Mouse (Mus musculus) hindbrain, postnatal 0 days (tissue): ENCODE results near the gene Nckap1l. TPM values are rescaled to one million over a fixed set of nuclear protein-coding genes. Genes with fewer than 3 reads are reported as not detected.

ENCODE experiments used
- ATAC-seq: fragments of 200-750 bp; cut with Nextera tagmentation; 2 replicates; pipeline ENCODE4 v1.8.0; 2017; ENCODE audit warnings: mild to moderate bottlenecking, moderate TSS enrichment, moderate library complexity
- DNase-seq: peaks from one replicate; pipeline ENCODE4 v3.0.0-alpha.2; 2015; ENCODE audit warnings: low spot score
- H3K27ac ChIP-seq: fragments of 300-500 bp; sonication (generic); 2 replicates; pipeline ENCODE4 v1.5.1; 2014; ENCODE audit warnings: mild to moderate bottlenecking
- H3K27me3 ChIP-seq: fragments of 300-500 bp; sonication (generic); 2 replicates; pipeline ENCODE4 v1.6.1; 2014; ENCODE audit warnings: low read length, mixed read lengths; ENCODE audit not compliant: insufficient read depth
- H3K36me3 ChIP-seq: fragments of 300-500 bp; sonication (generic); 2 replicates; pipeline ENCODE4 v1.6.1; 2014; ENCODE audit warnings: low read length, mixed read lengths; ENCODE audit not compliant: insufficient read depth
- H3K4me1 ChIP-seq: fragments of 300-500 bp; sonication (generic); 2 replicates; pipeline ENCODE4 v1.6.1; 2014; ENCODE audit warnings: antibody characterized with exemption, low read length, mixed read lengths; ENCODE audit not compliant: insufficient read depth
- H3K4me2 ChIP-seq: fragments of 300-500 bp; sonication (generic); 2 replicates; pipeline ENCODE4 v1.6.1; 2014; ENCODE audit warnings: low read depth, mild to moderate bottlenecking, low read length, moderate library complexity, mixed read lengths
- H3K4me3 ChIP-seq: fragments of 300-500 bp; sonication (generic); 2 replicates; pipeline ENCODE4 v1.5.1; 2014; ENCODE audit warnings: low read length
- H3K9ac ChIP-seq: fragments of 300-500 bp; sonication (generic); replicated peaks from 2 replicates; pipeline ENCODE4 v1.6.1; 2014; ENCODE audit warnings: mild to moderate bottlenecking, low read length, moderate library complexity, mixed read lengths
- H3K9me3 ChIP-seq: fragments of 300-500 bp; sonication (generic); 2 replicates; pipeline ENCODE4 v1.6.1; 2016; ENCODE audit warnings: low read length, mixed read lengths
- CTCF ChIP-seq: IDR thresholded peaks from 2 replicates; pipeline ENCODE4 v1.5.1; 2016; ENCODE audit warnings: antibody characterized with exemption, control low read depth, low read depth
- WGBS: fragments of 180-500 bp; shearing (Covaris S2); extraction: QIAGEN DNeasy Blood & Tissue Kit; methylation state at CpG from one replicate; pipeline ENCODE4 v1.1.7; 2014; 5-methylcytosine and 5-hydroxymethylcytosine counted together
- polyA plus RNA-seq: library from polyadenylated mRNA; unstranded; fragments of >200 nt; fragmentation: Nextera tagmentation; extraction: Ambion mirVana; gene quantifications from 2 replicates; pipeline ENCODE4 v1.2.1, GENCODE M21; 2015
- total RNA-seq: library from RNA; depleted of rRNA; stranded (reverse); fragments of >200 nt; gene quantifications from 2 replicates; pipeline ENCODE4 v1.2.3, GENCODE M21; 2014

Nckap1l gene
- total and polyA plus RNA-seq, 2 experiments from 2014 or later: 2.5 to 5.5 TPM

DNA sequence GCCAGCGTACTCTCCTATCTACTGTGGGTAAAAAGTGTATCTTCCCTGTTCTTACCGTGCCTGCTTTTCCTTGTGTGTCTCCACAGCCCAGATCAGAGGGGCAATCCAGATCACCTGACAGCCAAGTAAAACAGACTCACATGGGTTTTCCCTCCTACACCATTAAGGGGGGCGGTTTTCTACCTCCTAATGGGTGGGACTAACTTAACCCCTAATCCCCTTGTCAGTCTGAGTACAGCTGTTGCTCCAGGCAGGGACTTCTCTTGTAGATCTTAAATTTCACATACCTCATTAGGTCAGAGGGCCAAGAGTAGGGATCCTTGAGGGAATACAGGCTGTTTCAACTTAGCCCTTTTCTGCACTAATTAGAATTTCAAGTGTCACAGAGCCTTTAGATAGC lies 44.6 kb downstream of the Nckap1l start:
- H3K27ac ChIP-seq: no peak overlapping the region

DNA sequence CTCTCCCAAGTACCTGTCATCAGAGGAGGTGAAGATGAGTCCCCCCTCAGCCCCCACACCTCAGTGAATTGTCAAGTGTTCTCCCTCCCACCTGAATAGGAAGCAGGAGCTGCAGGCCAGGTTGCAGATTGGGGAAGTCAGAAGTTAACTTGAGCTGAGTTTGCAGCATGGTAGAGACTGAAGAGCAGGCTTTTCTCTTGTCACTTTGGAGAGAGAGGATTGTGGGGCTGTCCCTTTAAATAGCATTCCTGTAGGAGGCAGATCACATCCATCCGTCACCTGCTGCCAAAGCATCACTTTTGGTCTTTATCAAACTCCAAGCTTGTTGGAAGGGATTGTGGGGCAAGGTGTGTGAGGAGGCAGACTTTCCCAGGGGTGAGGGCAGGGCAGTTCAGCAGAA lies 47.1 kb downstream of the Nckap1l start:
- H3K4me2 ChIP-seq: no peak overlapping the region
- no peak overlapping the region for H3K9ac ChIP-seq
- 61% methylated on average over 1 of the region's 1 CpGs for WGBS
- H3K27ac ChIP-seq: no peak overlapping the region
- no peak overlapping the region for H3K4me3 ChIP-seq
- H3K9me3 ChIP-seq: no peaks in the 10 kb centered on the region
- H3K4me1 ChIP-seq: peaks cover 17% of the 10 kb centered on the region
- DNase-seq (no peak), ATAC-seq (no peak)
- H3K36me3 ChIP-seq: no peaks in the 10 kb centered on the region
- TF ChIP-seq CTCF: no peak
- H3K27me3 ChIP-seq: no peaks in the 10 kb centered on the region

More for the DNA sequence above, 44.6 kb downstream of the Nckap1l start:
- no peaks in the 10 kb centered on the region for H3K36me3 ChIP-seq
- H3K27me3 ChIP-seq: no peaks in the 10 kb centered on the region
- H3K9me3 ChIP-seq: no peaks in the 10 kb centered on the region
- peaks cover 4% of the 10 kb centered on the region for H3K4me1 ChIP-seq
- ATAC-seq: no peak
- WGBS: 53% methylated on average over 3 of the region's 3 CpGs
- no peak overlapping the region for H3K9ac ChIP-seq
- H3K4me2 ChIP-seq: no peak overlapping the region
- H3K4me3 ChIP-seq: no peak overlapping the region
- DNase-seq: no peak
- no peak for TF ChIP-seq CTCF

GRCm38 (mm10) chr15:103501186-103501585 lies 47.6 kb downstream of the Nckap1l start:
- Histone ChIP-seq H3K4me3 (no peak overlapping the region), H3K9ac (no peak overlapping the region), H3K9me3 (no peaks in the 10 kb centered on the region), H3K4me2 (no peak overlapping the region), H3K27ac (no peak overlapping the region), H3K36me3 (no peaks in the 10 kb centered on the region), H3K4me1 (peaks cover 18% of the 10 kb centered on the region), H3K27me3 (no peaks in the 10 kb centered on the region)
- TF ChIP-seq CTCF: no peak
- 64% methylated on average over 2 of the region's 2 CpGs for WGBS
- ATAC-seq (no peak), DNase-seq (no peak)

GRCm38 (mm10) chr15:103502435-103503250 lies 49.0 kb downstream of the Nckap1l start, which contains the start of gene Pde1b:
Pde1b (plus strand) TSS chr15:103503034.
- no peak for TF ChIP-seq CTCF
- Histone ChIP-seq H3K4me1 (peaks cover 21% of the 10 kb centered on the region; the same call in 1 of the 2 replicates), H3K9me3 (no peaks in the 10 kb centered on the region), H3K27me3 (no peaks in the 10 kb centered on the region), H3K27ac (peak within 1 kb of the TSS; percentile 62), H3K36me3 (no peaks in the 10 kb centered on the region), H3K9ac (peak within 1 kb of the TSS; percentile 83), H3K4me3 (peak within 1 kb of the TSS; percentile 67), H3K4me2 (peak within 1 kb of the TSS; percentile 92)
- DNase-seq (peak; percentile 72), ATAC-seq (peak; percentile 88)
- 2% methylated on average over 57 of the region's 63 CpGs for WGBS

DNA sequence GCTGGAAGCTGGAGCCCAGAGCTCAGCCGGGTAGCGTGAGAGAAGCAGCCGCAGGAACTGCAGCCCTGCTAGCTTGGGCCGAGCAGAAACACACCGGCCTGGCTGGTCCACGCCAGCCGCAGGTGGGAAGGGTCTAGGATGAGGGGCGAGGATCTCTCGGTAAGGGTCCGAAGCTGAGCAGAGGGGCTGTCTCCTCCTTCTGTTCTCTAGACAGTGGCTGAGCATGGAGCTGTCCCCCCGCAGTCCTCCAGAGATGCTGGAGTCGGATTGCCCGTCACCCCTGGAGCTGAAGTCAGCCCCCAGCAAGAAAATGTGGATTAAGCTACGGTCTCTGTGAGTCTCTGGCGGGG lies 49.6 kb downstream of the Nckap1l start:
- under 1% methylated on average over 15 of the region's 15 CpGs for WGBS
- no peaks in the 10 kb centered on the region for H3K9me3 ChIP-seq
- TF ChIP-seq CTCF: no peak

GRCm38 (mm10) chr15:103503660-103504059 lies 50.1 kb downstream of the Nckap1l start:
- H3K27me3 ChIP-seq: no peaks in the 10 kb centered on the region
- 29% methylated on average over 12 of the region's 12 CpGs for WGBS
- DNase-seq: peak; percentile 56
- TF ChIP-seq CTCF: no peak
- peaks cover 31% of the 10 kb centered on the region for H3K4me1 ChIP-seq
- H3K36me3 ChIP-seq: no peaks in the 10 kb centered on the region
- peak overlapping the region; percentile 62; the same call in 1 of the 2 replicates for H3K27ac ChIP-seq
- peak overlapping the region; percentile 67 for H3K4me3 ChIP-seq
- no peaks in the 10 kb centered on the region for H3K9me3 ChIP-seq
- H3K4me2 ChIP-seq: peak overlapping the region; percentile 92
- ATAC-seq: peak; percentile 65
- peak overlapping the region; percentile 83 for H3K9ac ChIP-seq

More for the DNA sequence above, 49.6 kb downstream of the Nckap1l start:
- Histone ChIP-seq H3K27ac (peak overlapping the region; percentile 62), H3K4me3 (peak overlapping the region; percentile 67), H3K4me1 (peaks cover 27% of the 10 kb centered on the region), H3K36me3 (no peaks in the 10 kb centered on the region), H3K4me2 (peak overlapping the region; percentile 92), H3K27me3 (no peaks in the 10 kb centered on the region), H3K9ac (peak overlapping the region; percentile 83)
- DNase-seq (no peak), ATAC-seq (peak; percentile 56)

DNA sequence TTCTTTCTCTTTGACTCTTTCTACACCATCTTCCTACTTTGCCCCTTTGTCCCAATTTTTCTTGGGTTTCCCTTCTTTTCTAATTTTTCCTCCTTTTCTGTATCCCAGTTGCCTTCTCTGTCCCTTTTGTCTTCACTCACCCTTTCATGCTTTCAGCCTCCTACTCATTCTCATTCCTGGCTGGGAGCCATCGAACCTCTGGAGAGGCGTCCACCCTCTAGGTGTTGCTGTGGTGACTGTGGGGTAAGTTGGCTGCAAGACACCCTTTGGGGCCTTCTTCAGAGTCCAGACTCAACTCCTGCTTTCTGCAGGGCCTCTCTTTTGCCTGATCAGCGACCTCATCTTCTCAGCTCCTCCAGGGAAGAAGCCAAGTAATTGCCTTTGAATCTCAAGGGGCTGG lies 55.7 kb downstream of the Nckap1l start:
- Histone ChIP-seq H3K4me2 (no peak overlapping the region), H3K4me3 (no peak overlapping the region), H3K9ac (no peak overlapping the region), H3K9me3 (no peaks in the 10 kb centered on the region), H3K27ac (peak overlapping the region; percentile 45), H3K4me1 (peaks cover 42% of the 10 kb centered on the region), H3K36me3 (no peaks in the 10 kb centered on the region), H3K27me3 (no peaks in the 10 kb centered on the region)
- ATAC-seq: no peak
- WGBS: 41% methylated on average over 3 of the region's 3 CpGs
- DNase-seq: peak; percentile 59
- no peak for TF ChIP-seq CTCF
